Mouse (Mus musculus): Measurements from ENCODE around the gene Mettl24. TPM values are rescaled to one million over a fixed set of nuclear protein-coding genes. Genes with fewer than 3 reads are reported as not detected.

The Mettl24 gene
- 1 to 10 TPM; 2.5 to 2.8 TPM for total RNA-seq (2021)

DNA sequence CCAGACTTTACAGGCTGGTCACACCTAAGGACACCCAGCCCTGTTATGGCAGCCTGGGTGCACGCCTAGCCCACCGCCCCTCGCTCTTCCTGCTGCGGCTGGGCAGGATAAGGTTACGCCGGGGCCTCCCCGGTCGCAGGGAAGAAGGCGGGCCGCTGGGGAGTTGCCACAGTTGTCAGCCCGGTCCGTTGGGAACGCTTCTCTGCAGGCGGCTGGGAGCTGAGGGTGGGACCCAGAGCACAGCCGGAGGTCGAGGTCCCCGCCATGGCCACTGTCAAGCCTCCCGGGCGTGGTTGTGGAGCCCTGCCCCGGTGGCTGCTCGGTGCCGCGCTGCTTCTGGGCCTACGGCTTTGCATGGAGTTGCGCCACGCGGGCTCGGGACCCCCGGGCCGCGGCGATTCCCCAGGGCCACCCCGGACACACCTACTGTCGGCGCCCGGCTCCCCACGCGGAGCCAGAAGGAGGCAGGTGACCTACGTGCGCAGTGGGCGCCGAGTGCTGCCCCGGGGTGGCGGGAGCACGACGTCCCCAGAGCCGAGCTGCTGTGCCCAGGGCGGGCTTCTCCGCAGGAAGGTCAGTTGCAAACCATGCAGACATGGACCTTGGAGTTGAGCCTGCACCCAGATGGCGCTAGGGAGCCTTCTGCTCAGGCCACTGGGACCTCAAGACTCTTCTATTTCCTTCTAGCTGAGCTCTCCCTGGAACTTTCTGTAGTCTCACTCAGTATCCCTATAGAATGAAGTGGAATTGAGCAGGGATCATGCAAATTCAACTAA, at the start of gene Mettl24:
Gene Mettl24, plus strand, starts transcription at position 191 of the 776 bp plus-strand sequence.
- DNase-seq (ENCODE audit: low spot score in 2 of 2) = peak; percentile 68 to 74
- intact Hi-C loops (cut with DNase I) = loop anchor here (1.0 to 2.0 kb wide), 2 partner anchors 160 to 202 kb away; no protein-coding TSS in a partner anchor

DNA sequence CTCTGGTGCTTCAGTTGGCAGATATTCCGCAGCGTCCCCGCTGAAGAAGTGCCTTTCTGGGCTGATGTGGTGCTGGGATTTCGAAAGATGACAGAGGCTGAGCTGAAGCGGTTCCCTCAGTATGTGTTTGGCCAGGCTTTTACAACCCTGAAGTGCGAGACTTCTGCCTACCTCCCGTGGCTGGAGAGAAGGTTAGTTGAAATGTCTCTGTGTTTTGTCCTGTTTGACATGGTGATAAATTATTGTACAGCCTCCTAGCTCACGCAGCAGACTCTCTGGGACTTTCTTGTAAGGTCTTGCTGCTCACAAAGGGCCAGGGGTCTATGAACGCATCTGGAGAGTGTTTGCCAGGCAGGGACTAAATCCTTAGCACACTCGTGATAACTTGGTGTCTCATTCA, 45.8 kb upstream of the Mettl24 start:
- no peak for DNase-seq (ENCODE audit: low spot score in 2 of 2)
- intact Hi-C loops (cut with DNase I) = no loop called here

DNA sequence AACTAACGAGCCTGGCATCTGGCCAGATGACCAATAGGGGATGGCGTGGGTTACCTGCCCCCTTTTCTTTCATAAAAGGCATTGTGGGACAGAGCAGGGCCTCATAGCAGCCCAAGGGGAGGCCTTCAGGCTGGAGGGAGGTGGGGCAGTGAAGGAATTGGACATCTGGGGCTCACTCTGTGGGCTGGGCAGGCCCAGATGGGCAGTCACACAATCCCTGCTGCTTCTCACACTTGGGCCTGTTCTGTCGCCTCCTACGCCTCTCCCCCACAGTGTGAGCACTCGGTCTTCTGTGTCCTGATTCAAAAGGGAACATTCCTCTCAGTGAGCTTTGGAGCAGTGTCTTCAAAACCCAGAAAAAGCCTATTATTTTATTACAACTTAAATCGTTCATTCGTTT, 44.8 kb upstream of the Mettl24 start:
- intact Hi-C loops (cut with DNase I) = loop anchor here (2.0 kb wide), 1 partner anchor 51 kb away; no protein-coding TSS in a partner anchor
- DNase-seq (ENCODE audit: low spot score in 2 of 2) = peak; percentile 84 to 88

DNA sequence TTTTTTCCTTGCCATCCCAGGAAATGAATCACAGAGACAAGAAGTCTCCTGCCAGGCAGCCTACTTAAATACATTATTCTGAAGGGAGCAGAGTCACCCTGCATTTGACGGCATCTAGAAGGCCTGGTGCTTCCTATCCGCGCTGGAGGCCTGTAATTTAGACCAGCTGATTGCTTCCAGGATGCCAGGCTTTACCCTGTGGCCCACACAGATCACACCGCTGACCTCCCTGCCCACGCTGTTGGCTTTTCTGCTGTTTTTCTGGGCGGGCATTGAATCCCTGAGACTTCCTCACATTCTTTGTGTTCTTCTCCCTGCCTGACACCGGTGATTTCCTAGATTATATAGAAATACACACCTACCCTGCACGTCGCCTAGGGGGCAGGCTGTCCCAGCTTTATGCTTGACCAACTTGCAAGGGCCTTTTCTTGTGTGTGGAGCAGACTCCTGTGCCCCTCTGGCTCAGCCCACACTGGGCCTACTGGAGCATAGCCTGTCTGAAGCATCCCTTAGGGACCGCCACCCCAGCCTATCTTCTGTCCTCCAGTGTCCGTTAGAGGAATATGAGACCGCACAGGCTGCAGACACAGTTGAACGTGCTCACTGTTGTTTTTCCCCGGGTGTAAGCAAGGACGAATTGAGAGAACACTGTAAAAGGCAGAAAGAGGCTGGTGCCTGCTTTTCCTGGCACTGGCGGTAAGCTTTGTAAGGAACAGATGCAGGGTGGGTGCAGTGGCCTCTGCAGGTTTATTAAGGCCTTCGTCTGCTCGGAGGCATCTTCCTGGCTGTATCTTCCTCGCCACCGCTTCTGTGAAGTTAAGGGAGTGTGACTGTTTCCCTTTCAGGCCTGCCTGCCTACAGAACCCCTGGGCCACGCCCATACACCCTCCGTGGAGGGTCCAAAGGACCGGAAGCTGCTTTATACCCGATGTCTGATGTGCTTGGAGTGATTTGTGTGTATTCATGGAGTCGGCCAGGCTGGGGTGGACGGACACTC, 44.0 kb upstream of the Mettl24 start:
- intact Hi-C loops (cut with DNase I) = loop anchor here (2.0 kb wide), 1 partner anchor 50 kb away; no protein-coding TSS in a partner anchor
- DNase-seq (ENCODE audit: low spot score in 2 of 2) = peak in 1 of 2 experiments; percentile 68

DNA sequence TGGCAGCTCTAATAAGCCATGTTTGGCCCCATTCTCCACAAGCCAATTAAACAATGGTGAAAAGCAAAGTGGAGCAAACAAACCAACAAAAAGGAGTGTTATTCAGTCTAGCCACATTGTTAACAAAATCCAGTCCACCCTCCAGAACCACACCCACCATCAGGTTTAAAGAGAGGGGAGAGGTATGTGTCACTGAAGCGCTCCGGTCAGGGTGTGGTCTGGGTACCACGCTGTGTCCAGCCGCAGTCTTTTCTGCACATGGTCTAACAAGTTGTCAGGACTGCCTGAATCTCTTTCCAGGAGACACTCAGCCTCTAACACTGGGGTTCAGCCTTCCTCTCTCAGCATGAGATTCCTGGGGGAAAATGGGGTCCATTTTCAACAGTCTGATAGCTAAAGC, 42.7 kb upstream of the Mettl24 start:
- intact Hi-C loops (cut with DNase I) = no loop called here
- no peak for DNase-seq (ENCODE audit: low spot score in 2 of 2)

DNA sequence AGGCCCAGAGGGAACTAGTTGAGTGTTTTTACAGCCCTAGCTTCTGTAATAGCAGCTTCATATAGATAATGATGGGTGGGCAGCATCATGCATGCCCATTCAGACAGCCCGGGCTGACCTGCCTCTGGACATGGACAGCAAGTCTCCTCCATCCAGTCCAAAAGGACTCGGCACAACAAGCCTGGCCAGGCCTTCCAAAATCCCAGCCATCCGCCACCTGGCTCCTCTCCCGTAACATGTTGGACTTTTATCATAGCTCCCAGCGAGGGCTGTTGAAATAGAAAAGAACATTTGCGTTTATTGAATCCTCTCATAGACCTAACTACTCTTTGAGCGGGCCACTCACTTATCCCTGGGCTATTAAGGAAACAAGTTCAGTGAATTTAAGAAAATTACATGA, 41.2 kb upstream of the Mettl24 start:
- intact Hi-C loops (cut with DNase I) = no loop called here
- DNase-seq (ENCODE audit: low spot score in 2 of 2) = no peak

DNA sequence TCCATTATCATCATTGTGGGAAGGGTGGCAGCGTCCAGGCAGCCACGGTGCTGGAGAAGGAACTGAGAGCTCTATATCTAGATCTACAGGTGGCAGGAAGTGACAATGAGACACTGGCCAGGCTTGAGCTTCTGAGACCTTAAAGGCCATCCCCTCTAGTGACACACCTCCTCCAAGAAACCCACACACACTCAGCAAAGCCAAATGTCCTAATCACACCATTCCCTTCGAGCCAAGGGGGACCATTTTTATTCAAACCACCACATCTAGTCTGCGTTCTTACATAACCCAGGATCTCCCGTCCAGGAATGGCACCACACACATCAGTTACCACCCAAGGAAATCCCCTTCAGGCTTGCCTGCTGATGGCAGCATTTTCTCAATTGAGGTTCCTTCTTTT, 40.0 kb upstream of the Mettl24 start:
- intact Hi-C loops (cut with DNase I) = no loop called here
- no peak for DNase-seq (ENCODE audit: low spot score in 2 of 2)

DNA sequence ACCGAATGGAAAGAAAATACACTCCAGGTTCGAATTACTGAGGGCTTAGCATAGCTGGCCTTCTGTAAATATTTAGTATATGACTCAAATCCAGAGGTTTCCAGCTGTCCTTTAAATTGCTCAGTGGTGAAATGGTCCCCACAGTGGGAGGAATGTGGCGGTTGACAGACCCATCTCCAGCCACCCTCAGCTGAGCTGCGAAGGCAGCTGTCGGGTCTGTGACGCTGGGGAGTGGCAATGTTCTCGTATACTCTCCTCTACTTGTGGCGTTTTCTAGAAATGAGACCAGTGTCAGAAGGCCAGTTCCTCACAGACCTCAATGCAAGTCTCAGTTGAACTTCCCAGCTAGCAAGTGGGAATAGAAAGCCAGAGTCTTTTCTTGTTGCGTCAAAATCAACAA, 38.6 kb upstream of the Mettl24 start:
- intact Hi-C loops (cut with DNase I) = no loop called here
- DNase-seq (ENCODE audit: low spot score in 2 of 2) = no peak

DNA sequence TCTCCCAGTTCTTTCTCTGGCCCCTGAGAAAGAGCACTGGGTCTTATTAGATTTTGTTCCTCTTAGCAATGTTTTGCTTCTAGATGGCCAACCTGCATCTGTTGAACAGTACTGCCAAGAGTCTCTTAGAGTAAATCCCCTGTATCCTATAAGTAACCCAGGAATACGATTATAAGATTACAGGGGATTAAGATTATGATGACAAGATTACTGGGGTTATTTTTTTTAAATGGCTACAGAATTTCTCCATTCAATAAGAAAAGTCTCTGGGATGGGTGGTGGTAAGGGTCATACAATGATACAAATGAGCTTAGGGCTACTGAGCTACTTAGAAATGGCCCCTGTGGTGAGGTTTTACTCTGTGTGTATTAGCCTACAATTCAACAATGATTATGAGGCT, 37.7 kb upstream of the Mettl24 start:
- no peak for DNase-seq (ENCODE audit: low spot score in 2 of 2)
- intact Hi-C loops (cut with DNase I) = no loop called here

DNA sequence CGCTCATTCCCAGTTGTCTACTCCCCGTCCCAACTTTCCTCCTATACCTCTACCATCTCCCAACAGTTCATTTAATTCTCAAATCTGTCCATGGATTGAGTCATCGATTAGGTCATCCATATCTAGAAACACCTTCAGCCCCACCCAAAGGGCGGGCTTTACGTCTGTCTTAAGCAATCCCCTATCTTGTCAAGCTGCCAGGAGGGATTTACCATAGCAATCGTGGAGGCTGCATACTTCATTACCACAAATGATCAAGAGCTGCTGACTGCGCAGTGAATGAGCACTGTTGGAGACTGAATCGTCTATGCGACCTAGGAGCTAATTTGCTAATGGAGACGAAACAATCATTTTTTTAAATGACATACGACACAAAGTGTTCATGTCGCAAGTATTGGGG, 34.3 kb upstream of the Mettl24 start:
- DNase-seq (ENCODE audit: low spot score in 2 of 2) = no peak

DNA sequence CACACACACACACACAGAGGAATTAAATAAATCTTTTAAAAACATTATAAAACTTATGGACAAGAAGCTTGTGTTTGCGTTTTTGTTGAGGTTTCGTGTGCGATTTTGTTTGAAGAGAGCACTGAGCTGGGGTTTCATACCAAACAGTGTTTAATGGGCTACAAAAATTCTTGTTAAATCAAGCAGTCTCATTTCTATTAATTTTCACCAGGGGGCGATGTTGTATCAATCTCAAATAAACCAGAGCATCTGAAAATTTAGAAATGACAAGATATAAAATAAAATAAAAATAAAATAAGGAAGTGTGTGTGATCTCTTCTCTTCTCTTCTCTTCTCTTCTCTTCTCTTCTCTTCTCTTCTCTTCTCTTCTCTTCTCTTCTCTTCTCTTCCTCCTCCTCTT, 33.4 kb upstream of the Mettl24 start:
- DNase-seq (ENCODE audit: low spot score in 2 of 2) = no peak
- intact Hi-C loops (cut with DNase I) = loop anchor here (1.0 to 10.0 kb wide), 4 partner anchors 178 to 635 kb away; no protein-coding TSS in a partner anchor

More for the DNA sequence above, 34.3 kb upstream of the Mettl24 start:
- intact Hi-C loops (cut with DNase I) = no loop called here

DNA sequence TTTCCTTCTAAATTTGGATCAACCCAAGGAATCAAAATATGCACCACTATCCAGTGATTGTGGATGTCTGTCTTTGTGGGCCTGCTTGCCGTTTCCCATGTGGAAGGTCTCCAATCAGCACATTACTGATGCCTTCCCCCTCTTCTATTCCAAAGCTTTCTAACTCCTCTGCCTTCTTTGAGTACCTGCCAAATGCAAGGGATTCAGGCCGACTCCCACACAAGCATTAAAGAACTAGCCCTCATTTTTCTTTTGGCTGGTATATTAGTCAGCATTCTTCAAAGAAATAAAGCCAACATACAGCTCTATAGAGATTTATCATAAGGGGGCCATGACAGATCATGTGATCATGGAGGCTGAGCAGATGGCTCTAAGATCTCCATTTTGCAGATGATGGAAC, 31.4 kb upstream of the Mettl24 start:
- intact Hi-C loops (cut with DNase I) = loop anchor here (1.0 to 10.0 kb wide), 3 partner anchors 31 to 633 kb away; no protein-coding TSS in a partner anchor
- DNase-seq (ENCODE audit: low spot score in 2 of 2) = no peak

DNA sequence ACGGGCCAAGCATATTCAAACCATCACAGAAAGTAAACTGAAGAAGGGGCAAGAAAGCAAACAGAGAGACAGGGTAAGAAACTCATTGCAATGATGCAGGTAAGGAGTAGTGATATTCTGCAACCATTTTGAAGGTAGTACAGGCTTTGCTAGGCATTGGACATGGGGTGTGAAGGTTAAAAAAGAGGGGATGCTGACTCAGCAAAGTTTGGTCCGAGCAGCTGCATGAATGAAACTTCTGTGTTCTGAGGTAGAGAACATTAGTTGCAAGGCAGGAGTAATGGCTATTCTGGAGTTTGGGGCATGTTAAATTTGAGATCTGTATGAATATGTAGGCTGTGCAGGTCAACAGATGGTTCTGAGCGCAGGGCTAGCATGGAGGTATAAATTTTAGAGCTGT, 17.8 kb upstream of the Mettl24 start:
- intact Hi-C loops (cut with DNase I) = no loop called here
- DNase-seq (ENCODE audit: low spot score in 2 of 2) = no peak

DNA sequence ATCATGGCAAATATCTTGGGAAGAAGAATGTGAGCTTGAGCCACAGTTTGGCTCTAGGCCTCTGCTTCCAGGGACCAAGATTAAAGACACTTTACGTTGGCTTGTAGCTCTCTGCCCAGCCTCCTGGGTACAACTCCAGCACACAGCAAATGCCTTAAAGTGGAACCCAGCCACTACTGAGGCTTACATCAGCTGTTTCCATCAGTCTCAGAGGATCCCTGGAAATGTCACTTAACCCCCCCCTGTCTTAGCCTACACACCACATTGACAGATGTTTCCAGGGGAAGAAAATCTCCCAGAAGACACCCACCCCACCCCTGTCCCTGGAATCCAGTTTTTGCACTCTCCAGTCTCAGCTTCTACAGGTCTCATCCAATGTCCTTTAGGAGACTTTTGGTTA, 16.1 kb upstream of the Mettl24 start:
- no peak for DNase-seq (ENCODE audit: low spot score in 2 of 2)
- intact Hi-C loops (cut with DNase I) = no loop called here

DNA sequence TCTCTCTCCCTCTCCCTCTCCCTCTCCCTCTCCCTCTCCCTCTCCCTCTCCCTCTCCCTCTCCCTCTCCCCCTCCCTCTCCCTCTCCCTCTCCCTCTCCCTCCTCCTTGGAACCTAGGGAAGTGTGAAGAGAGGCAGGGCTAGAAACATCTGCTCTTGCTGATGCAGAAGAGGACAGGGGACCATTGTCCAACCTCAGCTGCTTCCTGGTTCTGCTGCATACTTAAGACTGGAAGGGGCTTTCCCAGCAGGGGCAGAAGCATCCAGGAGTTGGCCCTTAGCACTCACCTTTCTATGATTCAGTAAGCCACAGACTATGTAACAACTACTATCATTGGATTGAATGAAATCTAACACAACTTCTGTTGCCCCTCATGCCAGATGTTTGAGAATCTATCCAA, 14.4 kb upstream of the Mettl24 start:
- intact Hi-C loops (cut with DNase I) = no loop called here
- DNase-seq (ENCODE audit: low spot score in 2 of 2) = no peak

DNA sequence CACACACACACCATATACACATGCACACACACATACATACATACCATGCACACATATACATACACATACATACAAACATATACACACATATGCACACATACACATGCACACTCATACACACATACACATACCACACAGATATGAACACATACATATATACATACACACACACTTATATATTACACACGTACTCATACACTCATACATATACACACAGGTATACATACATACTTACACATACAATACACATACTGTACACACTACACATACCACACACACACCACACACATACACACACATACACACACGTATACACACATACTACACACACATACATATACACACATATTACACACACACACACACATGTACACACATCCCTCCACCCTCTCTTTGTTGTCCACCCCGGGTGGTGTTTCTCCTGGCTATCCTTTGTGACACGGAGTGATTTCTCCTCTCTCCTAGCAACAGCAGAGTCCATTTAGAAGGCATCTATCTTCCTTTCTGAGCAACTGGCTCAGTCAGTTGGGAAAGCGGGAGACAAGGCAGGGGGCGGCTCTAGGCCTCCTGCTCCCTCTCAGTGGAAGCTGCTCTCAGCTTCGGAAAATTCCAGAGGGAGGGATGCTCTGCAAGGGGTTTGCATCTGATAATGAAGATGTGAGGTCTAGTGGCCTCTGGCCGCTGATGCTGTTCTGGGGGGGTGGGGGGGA, 10.3 kb upstream of the Mettl24 start:
- intact Hi-C loops (cut with DNase I) = no loop called here
- no peak for DNase-seq (ENCODE audit: low spot score in 2 of 2)

DNA sequence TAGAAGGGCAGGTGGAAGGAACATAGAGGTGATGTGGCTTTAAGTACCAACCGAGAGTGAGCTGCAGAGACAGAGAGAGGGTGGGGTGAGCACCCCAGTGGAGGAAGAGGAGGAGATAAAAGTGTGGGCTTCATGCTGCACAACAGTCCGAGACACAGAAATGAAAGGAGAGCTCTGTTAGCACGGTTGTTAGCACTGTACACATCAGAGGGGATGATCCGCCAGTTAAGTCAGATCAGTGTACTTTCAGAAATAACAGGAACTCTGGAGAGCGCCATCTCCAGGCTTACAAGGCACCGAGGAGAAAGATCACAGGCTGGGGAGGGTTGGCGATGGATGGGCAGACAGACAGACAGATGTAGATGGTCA, 9.8 kb upstream of the Mettl24 start:
- no peak for DNase-seq (ENCODE audit: low spot score in 2 of 2)
- intact Hi-C loops (cut with DNase I) = no loop called here

DNA sequence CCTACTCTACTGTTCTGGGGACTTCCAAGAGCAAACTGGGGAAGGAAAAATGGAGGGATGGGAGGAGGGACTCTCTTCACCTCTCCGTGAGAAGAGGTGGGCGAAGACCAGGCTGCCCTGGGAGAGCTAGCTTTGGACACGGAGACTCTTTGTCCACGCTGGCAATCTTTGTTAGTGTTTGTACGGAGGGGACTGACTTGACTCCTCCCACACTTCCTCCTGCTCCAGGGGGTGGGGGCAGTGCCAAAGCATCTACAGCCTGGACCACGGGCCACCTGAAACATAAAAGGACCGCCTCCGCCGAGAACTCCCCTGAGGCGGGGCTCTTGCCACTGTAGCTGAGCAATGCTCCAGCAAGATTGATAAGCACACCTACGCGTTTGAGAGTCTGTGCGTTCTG, 8.9 kb upstream of the Mettl24 start:
- intact Hi-C loops (cut with DNase I) = no loop called here
- no peak for DNase-seq (ENCODE audit: low spot score in 2 of 2)

DNA sequence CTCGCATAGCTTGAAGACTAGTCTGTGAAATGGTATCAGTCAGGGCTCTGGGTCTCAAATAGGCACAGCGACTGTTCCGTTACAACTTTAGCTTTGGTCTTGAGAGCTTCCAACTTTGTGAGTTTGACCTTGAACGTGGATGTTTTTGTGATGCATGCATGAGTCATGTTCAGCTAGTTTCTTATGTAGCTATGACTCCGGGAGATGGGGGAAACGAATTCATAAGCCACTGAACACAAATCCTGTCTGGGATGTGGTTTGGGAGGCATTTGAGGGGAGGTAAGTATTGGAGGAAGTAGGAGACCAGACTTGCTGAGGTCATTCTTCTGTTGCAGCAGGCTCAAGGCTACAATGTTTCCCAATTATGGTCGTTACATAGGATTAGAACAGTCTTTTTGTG, 7.2 kb upstream of the Mettl24 start:
- no peak for DNase-seq (ENCODE audit: low spot score in 2 of 2)
- intact Hi-C loops (cut with DNase I) = no loop called here

DNA sequence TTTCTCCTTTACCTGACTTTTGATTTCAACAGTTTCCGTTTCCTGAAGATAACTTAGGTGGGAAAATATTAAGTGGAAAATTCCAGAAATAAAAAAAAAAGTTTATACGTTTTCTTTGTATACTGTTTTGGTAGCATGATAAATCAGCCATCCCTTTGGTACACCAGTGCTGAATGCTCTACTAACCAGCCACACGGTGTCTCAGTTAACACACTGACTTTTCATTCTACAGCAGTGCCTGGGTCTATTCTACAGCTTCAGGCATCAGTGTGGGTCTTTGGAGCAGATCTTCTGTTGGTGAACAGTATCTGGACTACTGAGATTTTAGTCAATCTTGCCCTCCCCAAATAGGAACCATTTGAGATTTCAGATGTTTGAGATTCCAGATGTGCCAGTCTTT, 4.6 kb upstream of the Mettl24 start:
- intact Hi-C loops (cut with DNase I) = no loop called here
- DNase-seq (ENCODE audit: low spot score in 2 of 2) = no peak

Measured in left cerebral cortex, postnatal 36 days (tissue).